Mouse (Mus musculus) liver, embryonic 16.5 days (tissue): ENCODE measurements around the gene Cyfip2. TPM values are rescaled to one million over a fixed set of nuclear protein-coding genes. Genes with fewer than 3 reads are reported as not detected.

Source experiments
- ATAC-seq: fragments of 200-750 bp; cut with Nextera tagmentation; 2 replicates; pipeline ENCODE4 v1.8.0; 2017; ENCODE audit warnings: low read depth, mild to moderate bottlenecking, moderate number of reproducible peaks, moderate library complexity
- H3K27ac ChIP-seq: fragments of 300-500 bp; sonication (generic); 2 replicates; pipeline ENCODE4 v1.5.1; 2014; ENCODE audit warnings: mild to moderate bottlenecking, low read length
- H3K27me3 ChIP-seq: fragments of 300-500 bp; sonication (generic); 2 replicates; pipeline ENCODE4 v1.6.1; 2014; ENCODE audit warnings: low read depth, low read length, mixed read lengths; ENCODE audit not compliant: control insufficient read depth, insufficient read depth
- H3K36me3 ChIP-seq: fragments of 300-500 bp; sonication (generic); 2 replicates; pipeline ENCODE4 v1.6.1; 2014; ENCODE audit warnings: mild to moderate bottlenecking; ENCODE audit not compliant: control insufficient read depth, insufficient read depth
- H3K4me1 ChIP-seq: fragments of 300-500 bp; sonication (generic); 2 replicates; pipeline ENCODE4 v1.6.1; 2014; ENCODE audit warnings: low read depth, low read length, mixed read lengths; ENCODE audit not compliant: control insufficient read depth
- H3K4me2 ChIP-seq: fragments of 300-500 bp; sonication (generic); 2 replicates; pipeline ENCODE4 v1.6.1; 2014; ENCODE audit warnings: low read depth, low read length, mixed read lengths
- H3K4me3 ChIP-seq: fragments of 300-500 bp; sonication (generic); 2 replicates; pipeline ENCODE4 v1.5.1; 2014; ENCODE audit warnings: low read depth, mild to moderate bottlenecking, low read length
- H3K9ac ChIP-seq: fragments of 300-500 bp; sonication (generic); 2 replicates; pipeline ENCODE4 v1.6.1; 2014; ENCODE audit warnings: low read depth, low read length
- H3K9me3 ChIP-seq: fragments of 300-500 bp; sonication (generic); replicated peaks from 2 replicates; pipeline ENCODE4 v1.6.1; 2016; ENCODE audit warnings: low read length; ENCODE audit not compliant: control insufficient read depth
- WGBS: fragments of 180-500 bp; shearing (Covaris S2); extraction: QIAGEN DNeasy Blood & Tissue Kit; methylation state at CpG from one replicate; pipeline ENCODE4 v1.1.7; 2014; ENCODE audit not compliant: insufficient replicate concordance; 5-methylcytosine and 5-hydroxymethylcytosine counted together
- polyA plus RNA-seq: library from polyadenylated mRNA; unstranded; fragments of >200 nt; fragmentation: Nextera tagmentation; extraction: Ambion mirVana; gene quantifications from 2 replicates; pipeline ENCODE4 v1.2.1, GENCODE M21; 2015

The Cyfip2 gene
- 4.6 and 5.7 TPM in 2 replicates for polyA plus RNA-seq

DNA sequence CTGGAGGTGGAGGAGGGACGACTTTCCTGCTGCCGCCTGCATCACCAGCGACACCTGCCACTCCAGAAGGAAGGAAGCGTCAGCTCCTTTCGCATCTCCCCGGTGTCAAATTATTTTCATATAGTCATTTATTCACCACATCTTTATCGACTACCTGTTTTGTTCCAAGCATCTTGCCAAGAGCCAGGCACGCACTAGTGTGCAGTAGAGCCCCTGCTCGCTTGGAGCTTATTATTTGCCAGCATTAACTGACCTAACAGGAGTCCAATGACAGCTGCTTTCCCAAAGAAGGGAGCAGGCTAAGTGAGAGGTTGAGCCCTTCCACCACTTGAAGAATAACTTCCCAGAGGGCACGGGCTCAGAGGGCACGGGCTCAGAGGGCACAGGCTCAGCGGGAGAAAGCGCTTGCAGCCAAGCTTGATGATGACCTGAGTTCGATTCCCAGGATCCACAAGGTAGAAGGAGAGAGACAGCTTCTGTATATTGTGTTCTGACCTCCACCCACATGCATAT lies at the start of gene Cyfip2:
TSS of gene Cyfip2 (minus strand) at position 337 of the 513 bp plus-strand sequence.
- H3K4me3 ChIP-seq, result peak within 1 kb of the TSS; percentile 68
- peak within 1 kb of the TSS; percentile 59 for H3K9ac ChIP-seq
- no peaks in the 10 kb centered on the region for H3K36me3 ChIP-seq
- peak within 1 kb of the TSS; percentile 26; the same call in 1 of the 2 replicates for H3K27ac ChIP-seq
- peak within 1 kb of the TSS; percentile 79 for H3K4me2 ChIP-seq
- H3K9me3 ChIP-seq, result no peaks in the 10 kb centered on the region
- H3K4me1 ChIP-seq, result peaks cover 10% of the 10 kb centered on the region
- no peak for ATAC-seq
- H3K27me3 ChIP-seq, result peaks cover 13% of the 10 kb centered on the region
- WGBS, result 6% methylated on average over 14 of the region's 14 CpGs

DNA sequence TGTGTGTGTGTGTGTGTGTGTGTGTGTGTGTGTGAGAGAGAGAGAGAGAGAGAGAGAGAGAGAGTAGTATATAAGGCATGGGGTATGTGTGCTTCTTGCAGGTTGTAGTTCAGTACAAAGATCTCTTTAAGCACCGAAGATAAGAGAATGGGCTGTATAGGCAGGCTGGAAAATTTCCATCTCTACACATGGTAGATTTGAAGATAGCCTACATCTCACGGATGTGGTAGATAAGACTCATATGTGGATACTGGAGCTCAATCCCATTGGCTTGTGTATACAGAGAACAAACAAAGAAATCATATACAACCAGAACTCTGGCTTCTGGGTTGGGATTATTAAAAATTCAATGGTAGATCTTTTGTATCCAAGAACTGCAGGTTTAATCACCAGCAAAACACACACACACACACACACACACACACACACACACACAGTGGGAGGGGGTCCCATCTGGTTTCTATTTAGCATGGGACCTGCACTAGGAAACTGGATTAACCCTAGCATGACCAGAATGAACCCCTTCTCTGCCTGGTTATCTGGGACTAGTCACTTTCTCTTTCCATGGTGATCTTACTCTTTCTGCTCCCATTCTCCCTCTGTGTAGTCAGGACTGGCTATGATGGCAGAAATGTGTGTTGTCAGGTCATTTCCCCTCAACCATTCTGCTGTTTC lies 48.5 kb upstream of the Cyfip2 start:
- Histone ChIP-seq H3K9me3 (no peaks in the 10 kb centered on the region), H3K27ac (no peak overlapping the region), H3K4me2 (no peak overlapping the region), H3K36me3 (no peaks in the 10 kb centered on the region), H3K27me3 (no peaks in the 10 kb centered on the region), H3K4me1 (no peaks in the 10 kb centered on the region), H3K4me3 (no peak overlapping the region), H3K9ac (no peak overlapping the region)
- ATAC-seq, result no peak
- 60% methylated on average over 2 of the region's 2 CpGs for WGBS

- WGBS, result 35% methylated on average over 1 of the region's 1 CpGs
- no peaks in the 10 kb centered on the region for H3K9me3 ChIP-seq
These were observed 45.7 kb upstream of the Cyfip2 start for GRCm38 (mm10) chr11:46358369-46358768.

DNA sequence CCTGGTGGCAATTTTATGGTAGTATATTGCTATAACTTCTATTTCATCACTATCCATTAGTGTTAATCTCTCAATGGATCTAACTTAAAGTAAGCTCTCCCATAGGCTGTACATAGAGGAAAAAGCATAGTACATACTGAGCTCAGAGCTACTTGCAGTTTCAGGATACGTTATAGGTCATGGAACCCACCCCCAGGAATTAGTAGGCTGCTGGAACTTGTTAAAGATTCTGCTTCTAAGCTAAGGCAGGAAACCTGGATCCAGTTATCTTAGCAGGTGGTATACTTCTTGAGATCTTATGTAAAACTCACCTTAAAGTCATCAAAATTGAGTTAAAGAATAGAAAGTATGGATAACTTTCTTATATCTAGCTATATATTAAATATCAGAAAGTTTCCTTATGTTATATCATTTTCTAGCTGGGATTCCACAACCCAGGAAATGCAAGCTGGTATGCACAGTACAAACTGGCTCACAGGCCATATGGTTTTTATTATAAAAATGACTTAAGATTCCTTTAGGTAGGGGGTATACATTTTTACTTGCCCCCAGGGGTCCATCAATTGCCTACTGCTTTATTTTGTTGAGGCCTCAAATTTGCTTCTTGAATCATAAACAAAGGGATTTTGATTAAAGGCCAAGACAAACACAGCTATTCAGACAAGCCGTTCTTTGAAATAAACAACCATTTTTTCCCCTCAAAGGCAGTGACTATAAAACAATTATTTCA lies 37.2 kb upstream of the Cyfip2 start:
- H3K36me3 ChIP-seq, result no peaks in the 10 kb centered on the region
- H3K27me3 ChIP-seq, result no peaks in the 10 kb centered on the region
- WGBS, result 56% methylated on average over 2 of the region's 2 CpGs
- ATAC-seq, result no peak
- H3K4me1 ChIP-seq, result no peaks in the 10 kb centered on the region
- no peak overlapping the region for H3K4me3 ChIP-seq
- no peaks in the 10 kb centered on the region for H3K9me3 ChIP-seq
- no peak overlapping the region for H3K9ac ChIP-seq
- no peak overlapping the region for H3K27ac ChIP-seq
- no peak overlapping the region for H3K4me2 ChIP-seq

More at GRCm38 (mm10) chr11:46358369-46358768, 45.7 kb upstream of the Cyfip2 start:
- Histone ChIP-seq H3K9ac (no peak overlapping the region), H3K4me3 (no peak overlapping the region), H3K4me1 (no peaks in the 10 kb centered on the region), H3K4me2 (no peak overlapping the region), H3K36me3 (no peaks in the 10 kb centered on the region), H3K27me3 (no peaks in the 10 kb centered on the region), H3K27ac (no peak overlapping the region)
- ATAC-seq, result no peak

GRCm38 (mm10) chr11:46348416-46348815 lies 35.8 kb upstream of the Cyfip2 start:
- H3K4me2 ChIP-seq, result no peak overlapping the region
- H3K9me3 ChIP-seq, result no peaks in the 10 kb centered on the region
- 38% methylated on average over 3 of the region's 3 CpGs for WGBS
- no peaks in the 10 kb centered on the region for H3K27me3 ChIP-seq
- H3K4me3 ChIP-seq, result no peak overlapping the region
- H3K9ac ChIP-seq, result no peak overlapping the region
- no peak for ATAC-seq
- no peaks in the 10 kb centered on the region for H3K4me1 ChIP-seq
- H3K36me3 ChIP-seq, result no peaks in the 10 kb centered on the region
- H3K27ac ChIP-seq, result no peak overlapping the region

- no peak for ATAC-seq
- Histone ChIP-seq H3K36me3 (no peaks in the 10 kb centered on the region), H3K9ac (no peak overlapping the region), H3K4me3 (no peak overlapping the region), H3K27me3 (no peaks in the 10 kb centered on the region), H3K4me1 (no peaks in the 10 kb centered on the region), H3K27ac (no peak overlapping the region), H3K4me2 (no peak overlapping the region), H3K9me3 (no peaks in the 10 kb centered on the region)
- WGBS, result 61% methylated on average over 5 of the region's 5 CpGs
These were observed 35.1 kb upstream of the Cyfip2 start for GRCm38 (mm10) chr11:46347756-46348155.

DNA sequence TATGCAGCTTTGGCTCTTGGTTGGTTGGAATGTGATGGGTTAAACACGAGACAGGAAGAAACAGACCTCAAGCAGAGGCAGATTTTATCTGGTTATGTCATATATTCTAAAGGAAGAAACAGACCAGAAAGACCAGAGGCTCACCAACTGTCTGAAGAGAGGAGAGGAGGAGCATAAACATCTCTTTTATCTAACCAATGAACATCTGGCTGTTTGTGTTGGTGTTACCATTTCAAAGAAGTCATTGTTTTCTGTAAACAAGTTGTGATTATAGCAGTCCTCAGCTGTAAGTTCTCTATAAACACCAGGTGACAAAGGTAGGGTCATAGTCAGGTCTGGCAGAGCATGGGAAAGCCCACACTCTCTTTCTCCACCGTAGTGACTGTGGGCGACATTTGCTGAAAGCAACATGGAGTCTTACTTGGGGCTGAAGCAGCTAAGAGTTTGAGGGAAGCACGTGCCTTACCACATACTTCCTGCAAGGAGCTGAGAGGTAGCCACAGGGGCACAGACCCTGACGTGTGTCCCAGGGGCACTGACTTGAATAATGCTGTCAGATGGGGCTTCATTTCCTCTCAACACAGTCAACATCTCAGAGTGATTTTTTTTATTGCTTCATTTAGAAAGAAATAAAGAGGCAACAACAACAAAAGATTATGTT lies 31.4 kb upstream of the Cyfip2 start:
- H3K9ac ChIP-seq, result no peak overlapping the region
- 0 out of 2 replicates have a peak, but pooled peaks have one; percentile 35 for ATAC-seq
- H3K4me1 ChIP-seq, result no peaks in the 10 kb centered on the region
- H3K27me3 ChIP-seq, result no peaks in the 10 kb centered on the region
- H3K4me2 ChIP-seq, result no peak overlapping the region
- WGBS, result 13% methylated on average over 5 of the region's 5 CpGs
- no peak overlapping the region for H3K27ac ChIP-seq
- no peaks in the 10 kb centered on the region for H3K9me3 ChIP-seq
- H3K36me3 ChIP-seq, result no peaks in the 10 kb centered on the region
- no peak overlapping the region for H3K4me3 ChIP-seq

DNA sequence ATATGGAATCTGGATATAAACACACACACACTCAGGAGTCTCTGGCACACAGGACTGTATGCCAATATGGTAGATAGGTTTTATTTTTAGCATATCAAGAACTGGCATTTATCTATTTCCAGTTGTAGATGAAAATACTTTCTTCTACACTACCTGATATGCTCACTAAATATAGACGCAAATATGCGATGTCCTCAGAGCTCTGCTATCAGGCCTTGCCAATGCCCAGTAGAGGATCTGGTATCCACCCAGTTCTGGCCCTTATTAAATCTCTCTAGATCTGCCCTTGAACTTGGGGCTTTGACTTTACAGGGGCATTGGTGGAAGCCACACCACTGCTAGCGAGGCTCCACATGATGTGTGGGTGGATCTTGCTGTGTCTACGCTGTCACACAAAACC lies 29.3 kb upstream of the Cyfip2 start:
- no peaks in the 10 kb centered on the region for H3K27me3 ChIP-seq
- no peak overlapping the region for H3K4me2 ChIP-seq
- ATAC-seq, result no peak
- H3K9ac ChIP-seq, result no peak overlapping the region
- H3K4me1 ChIP-seq, result no peaks in the 10 kb centered on the region
- H3K36me3 ChIP-seq, result no peaks in the 10 kb centered on the region
- H3K4me3 ChIP-seq, result no peak overlapping the region
- no peaks in the 10 kb centered on the region for H3K9me3 ChIP-seq
- H3K27ac ChIP-seq, result no peak overlapping the region
- WGBS, result 68% methylated on average over 4 of the region's 4 CpGs
